Mouse (Mus musculus) thymus, postnatal 0 days (tissue): ENCODE data around the gene Wnt3. TPM values are rescaled to one million over a fixed set of nuclear protein-coding genes. Genes with fewer than 3 reads are reported as not detected.

ENCODE experiments used
- DNase-seq: peaks from one replicate; pipeline ENCODE4 v3.0.0-alpha.2; 2015; ENCODE audit warnings: low spot score
- polyA plus RNA-seq: library from polyadenylated mRNA; unstranded; fragments of >200 nt; fragmentation: Nextera tagmentation; extraction: Ambion mirVana; gene quantifications from 2 replicates; pipeline ENCODE4 v1.2.1, GENCODE M21; 2015

Gene Wnt3
- polyA plus RNA-seq, 1 experiment from 2014 or later: 0.17 TPM

- no peak for DNase-seq
Observed at GRCm38 (mm10) chr11:103838955-103839354, 65.0 kb downstream of the Wnt3 start.

- no peak for DNase-seq
Observed at GRCm38 (mm10) chr11:103840834-103841233, 66.9 kb downstream of the Wnt3 start.

- no peak for DNase-seq
Observed at GRCm38 (mm10) chr11:103848287-103848686, 74.3 kb downstream of the Wnt3 start.

GRCm38 (mm10) chr11:103852590-103853283 is 78.8 kb downstream of the Wnt3 start:
- DNase-seq: no peak

- no peak for DNase-seq
Observed at GRCm38 (mm10) chr11:103853284-103853920, 79.5 kb downstream of the Wnt3 start.

GRCm38 (mm10) chr11:103854294-103854693 is 80.3 kb downstream of the Wnt3 start:
- no peak for DNase-seq

- no peak for DNase-seq
Observed at GRCm38 (mm10) chr11:103856641-103857040, 82.7 kb downstream of the Wnt3 start.

GRCm38 (mm10) chr11:103858760-103859159 is 84.8 kb downstream of the Wnt3 start:
- DNase-seq: no peak

GRCm38 (mm10) chr11:103859933-103860610 is 86.1 kb downstream of the Wnt3 start:
- DNase-seq: no peak

GRCm38 (mm10) chr11:103862951-103863350 is 89.0 kb downstream of the Wnt3 start:
- no peak for DNase-seq

GRCm38 (mm10) chr11:103864486-103864885 is 90.5 kb downstream of the Wnt3 start:
- no peak for DNase-seq

GRCm38 (mm10) chr11:103865346-103865745 is 91.4 kb downstream of the Wnt3 start:
- DNase-seq: no peak

Other genes with a start within 250 kb of the Wnt3 start
- not detected in 2 replicates for gene Gm884, start 153.0 kb upstream of the Wnt3 start, polyA plus RNA-seq
- not detected in 2 replicates for gene Lyzl6, start 135.3 kb upstream of the Wnt3 start, polyA plus RNA-seq
- not detected in 2 replicates for gene Rprml, start 124.6 kb upstream of the Wnt3 start, polyA plus RNA-seq
- gene Gosr2, start 76.3 kb upstream of the Wnt3 start, polyA plus RNA-seq: 87.5 and 91.5 TPM in 2 replicates
- gene Wnt9b, start 24.3 kb upstream of the Wnt3 start, polyA plus RNA-seq: 0.03 TPM in 1 of 2 replicates, not detected in the other
- 51.6 and 60.2 TPM in 2 replicates for gene Nsf, start 179.9 kb downstream of the Wnt3 start, polyA plus RNA-seq
- 42.2 and 49.6 TPM in 2 replicates for gene Arf2, start 192.6 kb downstream of the Wnt3 start, polyA plus RNA-seq